Mouse (Mus musculus): ENCODE data around the gene Kctd21. TPM values are rescaled to one million over a fixed set of nuclear protein-coding genes. Genes with fewer than 3 reads are reported as not detected.

The Kctd21 gene
- polyA plus RNA-seq, 1 experiment from 2014 or later: 7.5 TPM

DNA sequence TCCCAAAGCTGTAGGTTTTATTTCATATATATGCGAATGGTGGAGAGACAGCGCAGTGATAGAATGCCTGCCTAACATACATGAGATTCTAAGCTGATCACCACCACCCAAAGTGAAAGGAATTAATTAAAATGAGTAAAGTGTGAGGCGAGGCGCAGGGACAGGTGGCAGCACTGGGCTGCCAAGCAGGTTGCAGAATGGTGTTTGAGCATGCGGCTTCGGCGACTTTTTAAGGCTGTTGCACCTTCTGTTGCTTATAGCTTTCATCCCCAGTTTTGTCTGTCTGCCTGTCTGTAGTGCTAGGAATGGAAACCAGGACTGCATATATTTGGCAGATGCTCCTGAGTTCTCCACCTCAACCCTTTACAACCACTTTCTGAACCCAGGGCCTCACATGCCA is 7.5 kb downstream of the Kctd21 start:
- H3K36me3 ChIP-seq (ENCODE audit: control insufficient read depth, insufficient read depth, low read length): no peaks in the 10 kb centered on the region
- H3K27ac ChIP-seq (ENCODE audit: low read depth, low read length): no peak overlapping the region
- H3K4me3 ChIP-seq (ENCODE audit: low read depth, low read length): no peak overlapping the region
- no peak for ATAC-seq (ENCODE audit: low read depth)
- H3K9me3 ChIP-seq (ENCODE audit: control insufficient read depth, low read length): no peaks in the 10 kb centered on the region
- H3K4me2 ChIP-seq (ENCODE audit: low read depth, low read length): no peak overlapping the region
- H3K27me3 ChIP-seq (ENCODE audit: control insufficient read depth, insufficient read depth, low read length): no peaks in the 10 kb centered on the region
- H3K9ac ChIP-seq (replicated peaks; ENCODE audit: low read depth, low read length): no peak overlapping the region
- whole genome bisulfite sequencing: 90% methylated on average over 7 of the region's 7 CpGs
- no peaks in the 10 kb centered on the region for H3K4me1 ChIP-seq (ENCODE audit: control insufficient read depth, insufficient read depth, low read length)

DNA sequence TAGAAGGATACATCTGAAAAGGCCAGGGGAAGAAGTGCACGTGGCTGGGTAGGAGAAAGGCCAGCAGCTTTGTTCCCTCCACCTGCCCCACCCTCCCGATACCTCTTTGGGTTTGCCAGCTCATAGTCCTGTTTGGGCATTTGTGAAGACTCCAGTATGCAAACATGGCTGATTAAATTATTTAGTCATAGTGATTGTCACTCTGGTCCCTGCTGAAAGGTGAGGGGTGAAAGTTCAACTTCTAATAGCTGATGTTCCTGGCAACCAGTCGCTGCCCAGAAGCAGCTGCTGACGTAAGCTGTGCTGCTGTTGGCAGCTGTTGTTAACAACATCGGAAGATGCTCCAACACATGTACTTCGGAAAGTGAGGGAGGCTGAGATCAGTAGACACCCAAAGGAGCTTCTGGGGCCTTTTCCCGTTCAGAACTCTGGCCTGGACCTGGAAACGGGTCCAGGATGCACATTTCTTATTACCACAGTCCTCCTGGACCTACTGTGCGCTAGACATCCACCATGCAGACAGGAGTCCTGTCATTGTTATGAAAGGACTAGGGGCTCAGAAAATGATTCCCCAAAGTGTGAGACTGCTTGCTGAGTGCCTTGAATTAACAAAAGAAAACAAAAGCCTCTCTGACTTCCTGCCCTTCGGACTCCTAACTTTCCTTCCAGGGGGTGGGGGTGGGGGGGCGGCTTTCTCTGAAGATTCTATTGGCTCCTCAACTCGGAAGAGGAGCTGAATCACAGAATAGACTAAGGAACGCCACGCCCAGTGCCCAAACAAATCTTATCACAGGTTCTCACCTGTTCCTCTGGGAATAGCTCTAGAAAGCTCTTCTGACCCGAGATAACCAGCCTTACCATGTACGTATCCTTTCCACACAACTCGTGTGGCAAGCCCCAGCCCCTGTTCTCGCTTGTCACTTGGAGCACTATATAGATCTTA is 9.1 kb downstream of the Kctd21 start:
- Histone ChIP-seq H3K4me1 (ENCODE audit: control insufficient read depth, insufficient read depth, low read length) (0 out of 2 replicates have a peak, but pooled peaks cover 3% of the 10 kb centered on the region), H3K9me3 (ENCODE audit: control insufficient read depth, low read length) (no peaks in the 10 kb centered on the region), H3K9ac (replicated peaks; ENCODE audit: low read depth, low read length) (no peak overlapping the region), H3K27ac (ENCODE audit: low read depth, low read length) (no peak overlapping the region), H3K4me3 (ENCODE audit: low read depth, low read length) (no peak overlapping the region), H3K4me2 (ENCODE audit: low read depth, low read length) (no peak overlapping the region), H3K36me3 (ENCODE audit: control insufficient read depth, insufficient read depth, low read length) (no peaks in the 10 kb centered on the region), H3K27me3 (ENCODE audit: control insufficient read depth, insufficient read depth, low read length) (no peaks in the 10 kb centered on the region)
- 70% methylated on average over 18 of the region's 18 CpGs for WGBS
- no peak for ATAC-seq (ENCODE audit: low read depth)

DNA sequence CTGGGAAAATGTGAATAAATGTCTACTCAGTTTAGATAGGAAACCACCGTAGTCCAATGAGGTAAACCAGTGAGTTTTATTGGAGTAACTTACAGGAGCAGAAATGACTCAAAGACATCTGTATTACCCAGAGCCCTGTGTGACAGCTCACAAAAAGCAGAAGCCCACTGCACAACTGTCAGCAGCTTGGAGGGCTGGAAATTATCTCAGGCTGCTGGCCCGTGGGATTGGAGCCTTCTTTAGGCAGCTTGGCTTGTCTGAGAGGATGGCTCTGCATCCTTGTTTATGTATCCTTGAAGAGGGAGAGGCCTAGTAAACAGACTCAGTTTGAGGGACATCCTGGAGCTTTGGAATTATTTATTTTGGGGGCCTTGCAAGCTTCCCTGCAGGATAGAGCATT is 10.8 kb downstream of the Kctd21 start:
- no peak for ATAC-seq (ENCODE audit: low read depth)
- Histone ChIP-seq H3K36me3 (ENCODE audit: control insufficient read depth, insufficient read depth, low read length) (no peaks in the 10 kb centered on the region), H3K4me3 (ENCODE audit: low read depth, low read length) (no peak overlapping the region), H3K9me3 (ENCODE audit: control insufficient read depth, low read length) (no peaks in the 10 kb centered on the region), H3K9ac (replicated peaks; ENCODE audit: low read depth, low read length) (no peak overlapping the region), H3K27ac (ENCODE audit: low read depth, low read length) (no peak overlapping the region), H3K4me1 (ENCODE audit: control insufficient read depth, insufficient read depth, low read length) (0 out of 2 replicates have a peak, but pooled peaks cover 3% of the 10 kb centered on the region), H3K27me3 (ENCODE audit: control insufficient read depth, insufficient read depth, low read length) (no peaks in the 10 kb centered on the region), H3K4me2 (ENCODE audit: low read depth, low read length) (no peak overlapping the region)
- WGBS: 83% methylated on average over 2 of the region's 2 CpGs

DNA sequence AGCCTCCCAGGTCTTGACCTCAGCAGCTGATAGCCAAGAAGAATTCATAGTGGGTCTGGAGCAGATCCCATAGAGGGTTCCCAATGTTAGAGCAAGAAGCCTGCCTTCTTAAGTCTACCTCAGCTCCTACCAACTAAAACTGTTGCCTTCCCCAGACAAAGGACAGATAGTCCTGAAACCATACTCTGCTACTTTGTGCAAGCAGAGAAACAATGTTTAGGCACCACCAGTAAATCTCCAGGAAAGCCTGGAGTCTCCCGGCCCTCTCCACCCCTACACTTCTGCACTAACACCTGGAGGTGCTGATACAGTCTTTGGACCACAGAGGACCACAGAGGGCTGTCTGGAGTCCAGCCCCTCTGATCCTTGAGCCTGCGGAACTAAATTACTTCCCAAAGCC is 12.5 kb downstream of the Kctd21 start:
- ATAC-seq (ENCODE audit: low read depth): no peak
- Histone ChIP-seq H3K9ac (replicated peaks; ENCODE audit: low read depth, low read length) (no peak overlapping the region), H3K27ac (ENCODE audit: low read depth, low read length) (no peak overlapping the region), H3K4me1 (ENCODE audit: control insufficient read depth, insufficient read depth, low read length) (0 out of 2 replicates have a peak, but pooled peaks cover 3% of the 10 kb centered on the region), H3K4me2 (ENCODE audit: low read depth, low read length) (no peak overlapping the region), H3K4me3 (ENCODE audit: low read depth, low read length) (no peak overlapping the region), H3K9me3 (ENCODE audit: control insufficient read depth, low read length) (no peaks in the 10 kb centered on the region), H3K27me3 (ENCODE audit: control insufficient read depth, insufficient read depth, low read length) (no peaks in the 10 kb centered on the region), H3K36me3 (ENCODE audit: control insufficient read depth, insufficient read depth, low read length) (no peaks in the 10 kb centered on the region)
- 80% methylated on average over 2 of the region's 2 CpGs for WGBS

DNA sequence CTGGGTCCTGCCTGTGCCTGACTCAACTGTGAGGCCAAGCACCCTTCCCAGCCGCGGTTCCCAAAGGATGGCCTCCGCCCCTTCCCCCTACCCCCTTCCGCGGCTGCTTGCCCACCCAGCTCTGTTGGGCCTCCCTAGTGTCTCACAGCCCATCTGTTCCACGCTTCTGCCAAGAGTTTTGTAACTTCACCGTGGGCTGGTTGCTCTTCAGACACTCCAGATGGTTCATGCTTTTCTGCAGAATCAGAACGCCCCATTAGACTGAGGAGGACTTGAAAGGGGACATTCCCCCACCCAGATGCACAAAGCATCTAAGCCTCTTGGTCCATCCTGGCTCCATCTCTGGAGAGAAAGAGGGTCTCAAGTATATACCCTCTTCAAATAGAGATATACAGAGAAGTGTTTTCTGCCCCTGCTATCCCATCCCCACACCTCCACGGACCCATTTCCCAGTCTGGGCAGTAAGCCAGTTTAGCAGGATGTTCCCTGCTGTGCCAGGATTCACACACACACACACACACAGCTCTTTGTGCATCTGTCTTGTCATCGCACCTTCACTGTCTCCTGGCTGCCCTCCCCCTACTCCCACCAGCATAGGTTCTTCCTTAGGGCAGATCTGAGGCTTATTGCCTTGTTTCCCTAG is 13.2 kb downstream of the Kctd21 start:
- Histone ChIP-seq H3K4me3 (ENCODE audit: low read depth, low read length) (no peak overlapping the region), H3K9ac (replicated peaks; ENCODE audit: low read depth, low read length) (no peak overlapping the region), H3K27me3 (ENCODE audit: control insufficient read depth, insufficient read depth, low read length) (no peaks in the 10 kb centered on the region), H3K9me3 (ENCODE audit: control insufficient read depth, low read length) (no peaks in the 10 kb centered on the region), H3K4me2 (ENCODE audit: low read depth, low read length) (no peak overlapping the region), H3K27ac (ENCODE audit: low read depth, low read length) (no peak overlapping the region; the same call in 1 of the 2 replicates), H3K36me3 (ENCODE audit: control insufficient read depth, insufficient read depth, low read length) (no peaks in the 10 kb centered on the region), H3K4me1 (ENCODE audit: control insufficient read depth, insufficient read depth, low read length) (0 out of 2 replicates have a peak, but pooled peaks cover 3% of the 10 kb centered on the region)
- ATAC-seq (ENCODE audit: low read depth): peak; percentile 69; the same call in 1 of the 2 replicates
- 54% methylated on average over 10 of the region's 10 CpGs for WGBS

DNA sequence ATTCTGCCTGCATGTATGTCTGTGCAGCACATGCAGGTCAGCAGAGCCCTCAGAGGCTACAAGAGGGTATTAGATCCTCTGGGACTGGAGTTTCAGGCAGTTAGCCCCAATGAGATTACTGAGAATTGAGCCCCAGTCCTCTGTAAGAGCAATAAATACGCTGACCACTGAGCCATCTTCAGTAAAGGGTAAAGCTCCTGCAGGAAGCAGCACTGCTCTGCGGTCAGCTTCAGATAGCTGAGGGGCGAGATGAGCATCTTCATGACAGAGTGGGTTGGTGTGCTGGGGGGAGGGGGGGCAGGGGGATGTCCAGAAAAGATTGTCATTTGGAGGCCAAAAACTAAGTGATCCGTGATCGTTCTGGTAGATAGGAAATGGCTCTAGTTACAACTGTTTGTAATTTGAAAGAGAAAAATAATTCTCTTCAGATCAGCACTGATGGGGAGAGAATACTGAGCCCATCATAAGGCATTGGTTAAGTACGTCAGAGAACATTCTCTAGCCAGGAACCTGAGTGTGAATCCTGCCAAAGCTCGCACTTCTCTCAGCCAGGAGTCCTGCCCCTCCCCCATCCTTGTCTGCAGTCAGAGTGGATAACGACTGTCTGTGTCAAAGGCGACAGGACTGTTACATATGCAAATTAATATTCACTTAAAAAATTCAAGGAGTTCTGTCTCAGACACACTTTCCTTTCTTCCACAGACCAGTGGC is 14.1 kb downstream of the Kctd21 start:
- Histone ChIP-seq H3K9ac (replicated peaks; ENCODE audit: low read depth, low read length) (no peak overlapping the region), H3K4me1 (ENCODE audit: control insufficient read depth, insufficient read depth, low read length) (0 out of 2 replicates have a peak, but pooled peaks cover 3% of the 10 kb centered on the region), H3K4me2 (ENCODE audit: low read depth, low read length) (no peak overlapping the region), H3K9me3 (ENCODE audit: control insufficient read depth, low read length) (no peaks in the 10 kb centered on the region), H3K36me3 (ENCODE audit: control insufficient read depth, insufficient read depth, low read length) (no peaks in the 10 kb centered on the region), H3K27me3 (ENCODE audit: control insufficient read depth, insufficient read depth, low read length) (no peaks in the 10 kb centered on the region), H3K4me3 (ENCODE audit: low read depth, low read length) (no peak overlapping the region), H3K27ac (ENCODE audit: low read depth, low read length) (no peak overlapping the region)
- 71% methylated on average over 9 of the region's 9 CpGs for WGBS
- no peak for ATAC-seq (ENCODE audit: low read depth)

DNA sequence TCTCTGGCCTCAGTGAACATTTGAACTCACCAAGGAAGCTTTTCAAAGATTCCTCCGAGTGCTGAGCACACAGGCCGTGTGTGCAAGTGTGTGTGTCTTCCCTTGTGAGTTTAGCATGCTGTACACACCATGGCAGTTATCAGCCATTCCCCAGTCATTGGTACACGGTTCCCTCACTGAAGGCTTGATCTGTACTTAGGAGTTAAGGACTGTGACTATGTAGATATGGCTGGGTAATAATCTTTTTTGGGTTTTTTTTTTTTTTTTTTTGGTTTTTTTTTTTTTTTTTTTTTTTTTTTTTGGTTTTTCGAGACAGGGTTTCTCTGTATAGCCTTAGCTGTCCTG is 14.7 kb downstream of the Kctd21 start:
- no peak overlapping the region for H3K9ac ChIP-seq (replicated peaks; ENCODE audit: low read depth, low read length)
- ATAC-seq (ENCODE audit: low read depth): no peak
- no peak overlapping the region for H3K4me2 ChIP-seq (ENCODE audit: low read depth, low read length)
- H3K4me1 ChIP-seq (ENCODE audit: control insufficient read depth, insufficient read depth, low read length): 0 out of 2 replicates have a peak, but pooled peaks cover 3% of the 10 kb centered on the region
- H3K36me3 ChIP-seq (ENCODE audit: control insufficient read depth, insufficient read depth, low read length): no peaks in the 10 kb centered on the region
- no peaks in the 10 kb centered on the region for H3K27me3 ChIP-seq (ENCODE audit: control insufficient read depth, insufficient read depth, low read length)
- H3K4me3 ChIP-seq (ENCODE audit: low read depth, low read length): no peak overlapping the region
- no peaks in the 10 kb centered on the region for H3K9me3 ChIP-seq (ENCODE audit: control insufficient read depth, low read length)
- H3K27ac ChIP-seq (ENCODE audit: low read depth, low read length): no peak overlapping the region
- 79% methylated on average over 3 of the region's 4 CpGs for WGBS

DNA sequence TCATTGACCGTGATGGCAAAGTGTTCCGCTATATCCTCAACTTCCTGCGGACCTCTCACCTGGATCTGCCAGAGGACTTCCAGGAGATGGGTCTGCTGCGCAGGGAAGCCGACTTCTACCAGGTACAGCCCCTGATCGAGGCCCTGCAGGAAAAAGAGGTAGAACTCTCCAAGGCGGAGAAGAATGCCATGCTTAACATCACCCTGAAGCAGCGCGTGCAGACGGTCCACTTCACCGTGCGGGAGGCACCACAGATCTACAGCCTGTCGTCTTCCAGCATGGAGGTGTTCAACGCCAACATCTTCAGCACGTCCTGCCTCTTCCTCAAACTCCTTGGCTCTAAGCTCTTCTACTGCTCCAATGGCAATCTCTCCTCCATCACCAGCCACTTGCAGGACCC is 15.3 kb downstream of the Kctd21 start:
- Histone ChIP-seq H3K9ac (replicated peaks; ENCODE audit: low read depth, low read length) (no peak overlapping the region), H3K9me3 (ENCODE audit: control insufficient read depth, low read length) (no peaks in the 10 kb centered on the region), H3K4me1 (ENCODE audit: control insufficient read depth, insufficient read depth, low read length) (0 out of 2 replicates have a peak, but pooled peaks cover 3% of the 10 kb centered on the region), H3K27me3 (ENCODE audit: control insufficient read depth, insufficient read depth, low read length) (no peaks in the 10 kb centered on the region), H3K4me3 (ENCODE audit: low read depth, low read length) (no peak overlapping the region), H3K36me3 (ENCODE audit: control insufficient read depth, insufficient read depth, low read length) (no peaks in the 10 kb centered on the region), H3K4me2 (ENCODE audit: low read depth, low read length) (no peak overlapping the region), H3K27ac (ENCODE audit: low read depth, low read length) (no peak overlapping the region)
- no peak for ATAC-seq (ENCODE audit: low read depth)
- 96% methylated on average over 15 of the region's 15 CpGs for WGBS
